Mouse (Mus musculus): ENCODE data around the gene Faap20. TPM values are rescaled to one million over a fixed set of nuclear protein-coding genes. Genes with fewer than 3 reads are reported as not detected.

Faap20 gene
- polyA plus RNA-seq (2015; fragmentation: Illumina TruSeq; extraction: RNeasy Lipid Tissue Mini Kit (QIAGEN cat#74804); ENCODE audit: insufficient read depth, low read depth, low replicate concordance): 16.6 TPM

GRCm38 (mm10) chr4:155249648-155250351, at the start of gene Faap20:
Faap20 (plus strand) TSS chr4:155249802.

GRCm38 (mm10) chr4:155222552-155222840, 27.1 kb upstream of the Faap20 start, which contains the start of gene Ski:
Ski (minus strand) TSS chr4:155222592.

Other genes with a start within 250 kb of the Faap20 start
- 0.98 TPM for gene Plch2, start 193.0 kb upstream of the Faap20 start, polyA plus RNA-seq (2015; fragmentation: Illumina TruSeq; extraction: RNeasy Lipid Tissue Mini Kit (QIAGEN cat#74804); ENCODE audit: insufficient read depth, low read depth, low replicate concordance)
- gene Pex10, start 182.8 kb upstream of the Faap20 start, polyA plus RNA-seq (2015; fragmentation: Illumina TruSeq; extraction: RNeasy Lipid Tissue Mini Kit (QIAGEN cat#74804); ENCODE audit: insufficient read depth, low read depth, low replicate concordance): 4.4 TPM
- 28.9 TPM for gene Rer1, start 163.4 kb upstream of the Faap20 start, polyA plus RNA-seq (2015; fragmentation: Illumina TruSeq; extraction: RNeasy Lipid Tissue Mini Kit (QIAGEN cat#74804); ENCODE audit: insufficient read depth, low read depth, low replicate concordance)
- gene Morn1, start 163.2 kb upstream of the Faap20 start, polyA plus RNA-seq (2015; fragmentation: Illumina TruSeq; extraction: RNeasy Lipid Tissue Mini Kit (QIAGEN cat#74804); ENCODE audit: insufficient read depth, low read depth, low replicate concordance): 1.4 TPM
- gene Ski, start 27.2 kb upstream of the Faap20 start, polyA plus RNA-seq (2015; fragmentation: Illumina TruSeq; extraction: RNeasy Lipid Tissue Mini Kit (QIAGEN cat#74804); ENCODE audit: insufficient read depth, low read depth, low replicate concordance): 15.0 TPM
- 7.4 TPM for gene Prkcz, start 111.6 kb downstream of the Faap20 start, polyA plus RNA-seq (2015; fragmentation: Illumina TruSeq; extraction: RNeasy Lipid Tissue Mini Kit (QIAGEN cat#74804); ENCODE audit: insufficient read depth, low read depth, low replicate concordance)
- gene Gabrd, start 148.3 kb downstream of the Faap20 start, polyA plus RNA-seq (2015; fragmentation: Illumina TruSeq; extraction: RNeasy Lipid Tissue Mini Kit (QIAGEN cat#74804); ENCODE audit: insufficient read depth, low read depth, low replicate concordance): not detected
- gene Cfap74, start 159.4 kb downstream of the Faap20 start, polyA plus RNA-seq (2015; fragmentation: Illumina TruSeq; extraction: RNeasy Lipid Tissue Mini Kit (QIAGEN cat#74804); ENCODE audit: insufficient read depth, low read depth, low replicate concordance): 1.4 TPM
- gene Tmem52, start 219.3 kb downstream of the Faap20 start, polyA plus RNA-seq (2015; fragmentation: Illumina TruSeq; extraction: RNeasy Lipid Tissue Mini Kit (QIAGEN cat#74804); ENCODE audit: insufficient read depth, low read depth, low replicate concordance): 0.96 TPM
- gene Gnb1, start 241.6 kb downstream of the Faap20 start, polyA plus RNA-seq (2015; fragmentation: Illumina TruSeq; extraction: RNeasy Lipid Tissue Mini Kit (QIAGEN cat#74804); ENCODE audit: insufficient read depth, low read depth, low replicate concordance): 41.1 TPM

Data from pancreas, adult 10 weeks (tissue).